Mouse (Mus musculus) bone marrow, adult 2 months (tissue): ENCODE measurements at regions not wholly inside any gene's neighbourhood (a gene's known extent, or its start where the extent isn't known, plus 50 kb on each side); places are given as distances from the start of the nearest gene placed in this dataset.

Experiments used
- CTCF ChIP-seq: fragments of 200-500 bp; IDR thresholded peaks from 2 replicates; pipeline ENCODE4 v1.5.1; 2011; ENCODE audit warnings: low read length, control low read depth; ENCODE audit not compliant: control insufficient read depth, insufficient read depth
- POLR2A ChIP-seq: fragments of 200-500 bp; IDR thresholded peaks from 2 replicates; pipeline ENCODE4 v1.6.1; 2011; ENCODE audit warnings: low read depth, mild to moderate bottlenecking, control low read depth, low read length, borderline replicate concordance; ENCODE audit not compliant: control insufficient read depth

DNA sequence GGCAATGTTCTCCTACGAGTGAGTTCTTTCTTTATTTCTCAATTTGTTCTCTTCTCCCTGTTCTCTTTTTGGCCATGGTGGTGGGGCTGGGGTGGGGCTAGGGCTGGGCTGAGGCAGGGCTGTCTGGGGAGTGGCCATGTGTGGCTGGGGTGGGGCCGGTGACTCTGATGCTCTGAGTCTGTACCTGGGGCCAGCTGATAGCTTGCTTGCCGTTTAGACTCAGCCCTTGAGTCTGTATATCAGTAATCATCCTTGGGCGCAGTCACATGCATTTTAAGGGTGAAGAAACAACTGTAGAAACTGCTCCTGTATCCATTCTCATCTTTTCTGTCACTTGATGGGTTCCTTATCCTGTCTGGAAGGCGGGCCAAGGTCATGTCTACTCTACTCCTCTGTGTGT is 256.1 kb downstream of the 1810013L24Rik start:
- TF ChIP-seq POLR2A, result no peak
- no peak for TF ChIP-seq CTCF
